Mouse (Mus musculus) brain, embryonic 14.5 days (tissue): Measurements from ENCODE around the gene 4933428G20Rik.

Experiments
- CTCF ChIP-seq: fragments of 200-500 bp; IDR thresholded peaks from 2 replicates; pipeline ENCODE4 v1.5.1; 2012; ENCODE audit warnings: inconsistent platforms, mild to moderate bottlenecking, moderate library complexity, borderline replicate concordance; ENCODE audit not compliant: insufficient read depth, insufficient read length; ENCODE audit errors: extremely low read depth
- POLR2A ChIP-seq: fragments of 200-500 bp; IDR thresholded peaks from 2 replicates; pipeline ENCODE4 v1.6.1; 2012; ENCODE audit warnings: mild to moderate bottlenecking, inconsistent platforms, borderline replicate concordance; ENCODE audit not compliant: poor library complexity, insufficient read depth, insufficient read length, severe bottlenecking; ENCODE audit errors: extremely low read depth

GRCm38 (mm10) chr11:97476334-97477095, 23.6 kb downstream of the 4933428G20Rik start:
- TF ChIP-seq CTCF: peak; percentile 83
- no peak for TF ChIP-seq POLR2A
